Mouse (Mus musculus) B cell, adult 62 days (primary cell): ENCODE data around the gene Slc16a10. TPM values are rescaled to one million over a fixed set of nuclear protein-coding genes. Genes with fewer than 3 reads are reported as not detected.

Experiments
- total RNA-seq: library from RNA; stranded (reverse); gene quantifications from 4 replicates; pipeline ENCODE4 v1.2.4, GENCODE M21; 2023

The Slc16a10 gene
- 9.0 to 13.1 TPM (median 10.1 TPM) in 4 replicates for total RNA-seq

GRCm38 (mm10) chr10:40141864-40142523, at the start of gene Slc16a10:
TSS of gene Slc16a10 (minus strand) at chr10:40142258.

GRCm38 (mm10) chr10:40024554-40025428, 117.3 kb downstream of the Slc16a10 start, which contains the start of gene Mfsd4b1:
TSS of gene Mfsd4b1 (minus strand) at chr10:40025268.

GRCm38 (mm10) chr10:39986466-39986865, 155.6 kb downstream of the Slc16a10 start, which contains the start of gene Mfsd4b5:
TSS of gene Mfsd4b5 (minus strand) at chr10:39986646.

Other genes starting within 250 kb of the Slc16a10 start
- gene Mfsd4b4, start 243.0 kb downstream of the Slc16a10 start, total RNA-seq: 3.0 to 3.7 TPM (median 3.4 TPM) in 4 replicates
- gene Mfsd4b2, start 215.3 kb downstream of the Slc16a10 start, total RNA-seq: 0.33 TPM in 1 of 4 replicates, not detected in the others
- gene Mfsd4b3, start 182.1 kb downstream of the Slc16a10 start, total RNA-seq: not detected in 4 replicates
- 0.27 to 0.52 TPM in 2 of 4 replicates, not detected in the others for gene Mfsd4b5, start 155.6 kb downstream of the Slc16a10 start, total RNA-seq
- 0.47 TPM in 1 of 4 replicates, not detected in the others for gene Mfsd4b1, start 117.0 kb downstream of the Slc16a10 start, total RNA-seq
- gene Rpf2, start 104.8 kb upstream of the Slc16a10 start, total RNA-seq: 16.3 to 22.5 TPM (median 19.1 TPM) in 4 replicates
- gene Gtf3c6, start 115.8 kb upstream of the Slc16a10 start, total RNA-seq: 23.2 to 31.2 TPM (median 27.4 TPM) in 4 replicates
- 39.3 to 47.1 TPM (median 42.1 TPM) in 4 replicates for gene Amd1, start 159.9 kb upstream of the Slc16a10 start, total RNA-seq
- 50.3 to 53.5 TPM (median 53.0 TPM) in 4 replicates for gene Cdk19, start 197.3 kb upstream of the Slc16a10 start, total RNA-seq